Mouse (Mus musculus): ENCODE results near the gene Phactr1. TPM values are rescaled to one million over a fixed set of nuclear protein-coding genes. Genes with fewer than 3 reads are reported as not detected.
"Not testable (repeated sequence)": the region's sequence is repeated elsewhere in the genome, so short reads cannot be mapped to it uniquely, and the experiment has no call there.

Phactr1 gene
- polyA plus RNA-seq, 1 experiment from 2014 or later = 48.1 TPM

DNA sequence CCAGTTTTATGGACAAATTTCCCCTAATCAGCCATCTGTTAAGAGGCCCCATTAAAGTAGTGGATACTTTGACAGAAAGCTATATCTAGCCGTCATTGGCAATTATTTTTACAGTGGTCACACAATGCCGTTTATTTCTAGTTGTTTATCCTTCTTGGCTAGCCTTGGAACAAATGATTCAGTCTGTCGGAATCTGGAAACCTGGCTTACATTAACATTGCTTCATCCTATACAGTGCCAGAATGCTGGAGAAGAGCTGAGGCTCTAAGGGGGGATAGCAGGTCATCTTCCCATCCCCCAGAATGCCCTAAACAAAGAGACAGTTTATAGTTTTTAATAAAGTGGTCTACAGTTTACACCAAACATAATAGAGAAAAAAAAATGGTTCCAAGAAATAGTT is 257.4 kb downstream of the Phactr1 start:
- Histone ChIP-seq H3K27me3 (replicated peaks) (no peaks in the 10 kb centered on the region), H3K36me3 (no peaks in the 10 kb centered on the region), H3K4me3 (replicated peaks) (no peak overlapping the region), H3K27ac (replicated peaks) (no peak overlapping the region), H3K9me3 (replicated peaks) (no peaks in the 10 kb centered on the region), H3K4me1 (peaks cover 12% of the 10 kb centered on the region), H3K4me2 (no peak overlapping the region), H3K9ac (replicated peaks) (no peak overlapping the region)
- WGBS = 67% methylated on average over 3 of the region's 3 CpGs
- ATAC-seq (ENCODE audit: low FRiP score) = no peak

DNA sequence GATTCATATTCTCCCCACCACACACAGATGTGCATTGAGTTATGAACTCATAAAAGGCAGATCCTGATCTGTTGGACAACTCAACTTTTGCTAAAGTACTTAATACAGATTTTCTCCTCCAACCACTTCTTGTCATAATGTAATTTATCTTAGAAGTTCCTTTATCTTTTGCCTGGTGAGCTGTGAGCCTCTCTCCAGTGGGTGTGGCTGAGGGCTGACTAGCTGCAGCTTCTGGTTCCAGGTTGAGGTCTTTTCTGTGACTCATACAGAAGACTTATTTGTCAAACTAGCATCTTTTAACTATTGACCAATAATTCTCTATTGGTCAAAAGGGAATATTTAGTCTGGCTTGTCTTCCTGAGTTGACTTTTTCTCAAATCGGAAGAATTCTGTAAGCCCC is 257.9 kb downstream of the Phactr1 start:
- Histone ChIP-seq H3K27me3 (replicated peaks) (no peaks in the 10 kb centered on the region), H3K9me3 (replicated peaks) (no peaks in the 10 kb centered on the region), H3K27ac (replicated peaks) (no peak overlapping the region), H3K36me3 (no peaks in the 10 kb centered on the region), H3K9ac (replicated peaks) (no peak overlapping the region), H3K4me1 (peaks cover 12% of the 10 kb centered on the region), H3K4me3 (replicated peaks) (no peak overlapping the region), H3K4me2 (no peak overlapping the region)
- 84% methylated on average over 1 of the region's 1 CpGs for WGBS
- ATAC-seq (ENCODE audit: low FRiP score) = no peak

GRCm38 (mm10) chr13:42940271-42940670 is 259.8 kb downstream of the Phactr1 start:
- Histone ChIP-seq H3K9ac (replicated peaks) (no peak overlapping the region), H3K36me3 (no peaks in the 10 kb centered on the region), H3K4me2 (no peak overlapping the region), H3K27me3 (replicated peaks) (no peaks in the 10 kb centered on the region), H3K4me3 (replicated peaks) (no peak overlapping the region), H3K27ac (replicated peaks) (no peak overlapping the region), H3K4me1 (no peaks in the 10 kb centered on the region; the same call in 1 of the 2 replicates), H3K9me3 (replicated peaks) (no peaks in the 10 kb centered on the region)
- no peak for ATAC-seq (ENCODE audit: low FRiP score)
- WGBS = 92% methylated on average over 3 of the region's 3 CpGs

DNA sequence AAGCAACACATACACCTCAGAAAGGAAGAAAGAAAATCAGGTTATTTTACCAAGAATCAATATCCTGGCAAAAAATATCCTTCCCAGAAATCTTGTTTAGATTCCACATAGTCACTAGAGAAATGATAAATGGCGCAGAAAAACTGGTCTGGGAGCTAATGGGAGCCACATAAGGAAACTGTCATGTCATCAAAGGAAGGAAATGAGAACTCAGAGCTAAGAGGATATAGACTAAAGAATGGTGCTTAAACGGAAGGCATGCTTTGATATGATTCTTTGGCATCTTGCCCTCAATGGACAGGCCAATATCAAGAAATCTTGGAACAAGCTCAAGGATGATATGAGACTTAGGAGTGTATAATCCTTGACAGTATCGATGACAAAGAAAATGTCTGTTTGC is 263.7 kb downstream of the Phactr1 start:
- 86% methylated on average over 3 of the region's 3 CpGs for WGBS
- Histone ChIP-seq H3K36me3 (no peaks in the 10 kb centered on the region), H3K4me3 (replicated peaks) (no peak overlapping the region), H3K27me3 (replicated peaks) (no peaks in the 10 kb centered on the region), H3K9me3 (replicated peaks) (no peaks in the 10 kb centered on the region), H3K4me2 (no peak overlapping the region), H3K27ac (replicated peaks) (no peak overlapping the region), H3K4me1 (no peaks in the 10 kb centered on the region), H3K9ac (replicated peaks) (no peak overlapping the region)
- ATAC-seq (ENCODE audit: low FRiP score) = no peak

DNA sequence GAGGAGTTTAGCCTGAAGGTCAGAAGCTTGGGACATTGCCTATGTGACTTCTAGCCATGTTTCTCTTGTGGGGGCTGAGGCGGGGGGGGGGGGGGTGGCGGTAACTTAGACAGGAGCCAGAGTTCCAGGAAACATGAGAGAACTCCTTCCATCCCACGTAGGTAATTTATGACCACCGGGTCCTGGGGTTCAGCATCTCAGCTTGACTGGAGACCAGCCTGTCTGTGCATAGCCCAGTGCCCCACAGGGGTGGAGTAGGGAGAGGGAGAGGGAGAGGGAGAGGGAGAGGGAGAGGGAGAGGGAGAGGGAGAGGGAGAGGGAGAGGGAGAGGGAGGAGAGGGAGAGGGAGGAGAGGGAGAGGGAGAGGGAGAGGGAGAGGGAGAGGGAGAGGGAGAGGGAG is 264.8 kb downstream of the Phactr1 start:
- H3K4me1 ChIP-seq; H3K4me2 ChIP-seq; H3K9ac ChIP-seq (replicated peaks); H3K36me3 ChIP-seq; H3K27ac ChIP-seq (replicated peaks); H3K9me3 ChIP-seq (replicated peaks); H3K4me3 ChIP-seq (replicated peaks); H3K27me3 ChIP-seq (replicated peaks); ATAC-seq (ENCODE audit: low FRiP score): not testable (repeated sequence)
- WGBS = 65% methylated on average over 4 of the region's 4 CpGs

- Histone ChIP-seq H3K27me3 (replicated peaks) (no peaks in the 10 kb centered on the region), H3K36me3 (no peaks in the 10 kb centered on the region), H3K4me1 (no peaks in the 10 kb centered on the region), H3K4me2 (no peak overlapping the region), H3K9me3 (replicated peaks) (no peaks in the 10 kb centered on the region), H3K9ac (replicated peaks) (no peak overlapping the region), H3K4me3 (replicated peaks) (no peak overlapping the region), H3K27ac (replicated peaks) (no peak overlapping the region)
- 86% methylated on average over 10 of the region's 10 CpGs for WGBS
- no peak for ATAC-seq (ENCODE audit: low FRiP score)
These were observed 268.4 kb downstream of the Phactr1 start for GRCm38 (mm10) chr13:42948717-42949265.

- no peak for ATAC-seq (ENCODE audit: low FRiP score)
- H3K9me3 ChIP-seq (replicated peaks) = no peaks in the 10 kb centered on the region
- no peak overlapping the region for H3K27ac ChIP-seq (replicated peaks)
- 84% methylated on average over 5 of the region's 5 CpGs for WGBS
- no peaks in the 10 kb centered on the region for H3K4me1 ChIP-seq
- no peaks in the 10 kb centered on the region for H3K36me3 ChIP-seq
- H3K4me2 ChIP-seq = no peak overlapping the region
- no peak overlapping the region for H3K4me3 ChIP-seq (replicated peaks)
- H3K9ac ChIP-seq (replicated peaks) = no peak overlapping the region
- no peaks in the 10 kb centered on the region for H3K27me3 ChIP-seq (replicated peaks)
These were observed 268.9 kb downstream of the Phactr1 start for GRCm38 (mm10) chr13:42949336-42949735.

DNA sequence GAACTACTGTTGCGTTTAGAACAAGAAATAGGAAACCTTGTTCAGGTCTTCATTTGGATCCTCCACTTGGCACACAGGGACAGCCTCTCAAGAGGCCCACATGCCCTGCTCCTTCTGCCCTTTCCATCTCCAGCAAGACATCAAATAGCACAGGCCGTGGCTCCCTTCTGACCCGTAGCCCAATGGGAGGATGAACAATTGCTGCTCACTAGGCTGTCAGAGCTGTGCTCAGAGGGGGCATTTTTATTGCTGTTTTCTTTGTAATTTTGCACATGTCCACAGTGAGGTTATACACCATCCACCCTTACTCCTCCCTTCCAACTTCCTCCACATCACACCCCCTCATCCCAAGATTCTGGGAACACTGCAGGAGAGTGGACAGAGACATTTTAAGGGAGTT is 269.6 kb downstream of the Phactr1 start:
- H3K4me1 ChIP-seq = no peaks in the 10 kb centered on the region
- H3K27me3 ChIP-seq (replicated peaks) = no peaks in the 10 kb centered on the region
- no peak overlapping the region for H3K27ac ChIP-seq (replicated peaks)
- H3K9ac ChIP-seq (replicated peaks) = no peak overlapping the region
- H3K36me3 ChIP-seq = no peaks in the 10 kb centered on the region
- ATAC-seq (ENCODE audit: low FRiP score) = no peak
- no peaks in the 10 kb centered on the region for H3K9me3 ChIP-seq (replicated peaks)
- no peak overlapping the region for H3K4me2 ChIP-seq
- no peak overlapping the region for H3K4me3 ChIP-seq (replicated peaks)
- WGBS = 72% methylated on average over 3 of the region's 3 CpGs

- H3K4me1 ChIP-seq = no peaks in the 10 kb centered on the region
- no peak overlapping the region for H3K27ac ChIP-seq (replicated peaks)
- WGBS = 77% methylated on average over 15 of the region's 15 CpGs
- H3K9ac ChIP-seq (replicated peaks) = no peak overlapping the region
- H3K9me3 ChIP-seq (replicated peaks) = no peaks in the 10 kb centered on the region
- no peaks in the 10 kb centered on the region for H3K27me3 ChIP-seq (replicated peaks)
- ATAC-seq (ENCODE audit: low FRiP score) = no peak
- no peak overlapping the region for H3K4me2 ChIP-seq
- H3K36me3 ChIP-seq = no peaks in the 10 kb centered on the region
- H3K4me3 ChIP-seq (replicated peaks) = no peak overlapping the region
These were observed 271.8 kb downstream of the Phactr1 start for GRCm38 (mm10) chr13:42952037-42952721.

GRCm38 (mm10) chr13:42953071-42953470 is 272.6 kb downstream of the Phactr1 start:
- Histone ChIP-seq H3K4me1 (no peaks in the 10 kb centered on the region), H3K4me2 (no peak overlapping the region), H3K9me3 (replicated peaks) (no peaks in the 10 kb centered on the region), H3K36me3 (no peaks in the 10 kb centered on the region), H3K27ac (replicated peaks) (no peak overlapping the region), H3K9ac (replicated peaks) (no peak overlapping the region), H3K27me3 (replicated peaks) (no peaks in the 10 kb centered on the region), H3K4me3 (replicated peaks) (no peak overlapping the region)
- no peak for ATAC-seq (ENCODE audit: low FRiP score)
- WGBS = 95% methylated on average over 6 of the region's 6 CpGs

GRCm38 (mm10) chr13:42954116-42954515 is 273.7 kb downstream of the Phactr1 start:
- H3K36me3 ChIP-seq = no peaks in the 10 kb centered on the region
- no peak overlapping the region for H3K4me3 ChIP-seq (replicated peaks)
- no peaks in the 10 kb centered on the region for H3K27me3 ChIP-seq (replicated peaks)
- H3K27ac ChIP-seq (replicated peaks) = no peak overlapping the region
- WGBS = 72% methylated on average over 5 of the region's 5 CpGs
- no peaks in the 10 kb centered on the region for H3K4me1 ChIP-seq
- no peaks in the 10 kb centered on the region for H3K9me3 ChIP-seq (replicated peaks)
- ATAC-seq (ENCODE audit: low FRiP score) = no peak
- H3K4me2 ChIP-seq = no peak overlapping the region
- no peak overlapping the region for H3K9ac ChIP-seq (replicated peaks)

DNA sequence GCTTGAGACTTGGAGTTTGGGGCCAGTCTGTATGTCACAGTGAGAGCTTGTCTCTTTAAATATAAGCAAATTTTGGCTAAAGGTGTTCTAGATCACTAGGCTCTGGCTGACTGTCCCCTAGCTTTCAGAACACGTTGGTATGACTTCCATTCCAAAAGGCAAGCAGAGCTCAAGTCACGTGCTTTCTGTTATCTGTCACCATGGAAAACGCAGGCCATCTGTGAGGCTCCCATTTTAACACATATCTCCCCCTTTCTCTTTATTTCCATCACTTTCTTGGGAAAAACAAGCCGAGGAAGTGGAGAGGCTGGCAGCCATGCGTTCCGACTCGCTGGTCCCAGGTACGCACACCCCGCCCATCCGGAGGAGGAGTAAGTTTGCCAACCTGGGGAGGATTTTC is 275.9 kb downstream of the Phactr1 start:
- no peak overlapping the region for H3K27ac ChIP-seq (replicated peaks)
- no peak overlapping the region for H3K9ac ChIP-seq (replicated peaks)
- H3K9me3 ChIP-seq (replicated peaks) = no peaks in the 10 kb centered on the region
- 90% methylated on average over 10 of the region's 10 CpGs for WGBS
- no peak overlapping the region for H3K4me2 ChIP-seq
- H3K4me3 ChIP-seq (replicated peaks) = no peak overlapping the region
- H3K4me1 ChIP-seq = no peaks in the 10 kb centered on the region
- H3K27me3 ChIP-seq (replicated peaks) = no peaks in the 10 kb centered on the region
- ATAC-seq (ENCODE audit: low FRiP score) = no peak
- no peaks in the 10 kb centered on the region for H3K36me3 ChIP-seq

All from neural tube, embryonic 15.5 days (tissue).